Mouse (Mus musculus): ENCODE data around the gene Dusp3.
"Not testable (repeated sequence)": the region's sequence is repeated elsewhere in the genome, so short reads cannot be mapped to it uniquely, and the experiment has no call there.

Dusp3 gene

GRCm38 (mm10) chr11:102010140-102010539, 23.3 kb upstream of the Dusp3 start:
- in situ Hi-C loops (cut with MboI): no loop called here

- in situ Hi-C loops (cut with MboI): no loop called here
Measured at GRCm38 (mm10) chr11:102008954-102009637, 22.3 kb upstream of the Dusp3 start.

- in situ Hi-C loops (cut with MboI): no loop called here
Measured at GRCm38 (mm10) chr11:102008372-102008771, 21.6 kb upstream of the Dusp3 start.

- in situ Hi-C loops (cut with MboI): no loop called here
Measured at GRCm38 (mm10) chr11:102006688-102007087, 19.9 kb upstream of the Dusp3 start.

- in situ Hi-C loops (cut with MboI): no loop called here
Measured at GRCm38 (mm10) chr11:102006271-102006670, 19.5 kb upstream of the Dusp3 start.

- in situ Hi-C loops (cut with MboI): no loop called here
Measured at GRCm38 (mm10) chr11:102004251-102004650, 17.4 kb upstream of the Dusp3 start.

- in situ Hi-C loops (cut with MboI): no loop called here
Measured at GRCm38 (mm10) chr11:101999466-101999865, 12.7 kb upstream of the Dusp3 start.

GRCm38 (mm10) chr11:101998258-101998657, 11.4 kb upstream of the Dusp3 start:
- in situ Hi-C loops (cut with MboI): no loop called here

GRCm38 (mm10) chr11:101995938-101996337, 9.1 kb upstream of the Dusp3 start:
- in situ Hi-C loops (cut with MboI): no loop called here

- in situ Hi-C loops (cut with MboI): no loop called here
Measured at GRCm38 (mm10) chr11:101994100-101994499, 7.3 kb upstream of the Dusp3 start.

GRCm38 (mm10) chr11:101992411-101992810, 5.6 kb upstream of the Dusp3 start:
- in situ Hi-C loops (cut with MboI): no loop called here

- in situ Hi-C loops (cut with MboI): no loop called here
Measured at GRCm38 (mm10) chr11:101991813-101992212, 5.0 kb upstream of the Dusp3 start.

- in situ Hi-C loops (cut with MboI): no loop called here
Measured at GRCm38 (mm10) chr11:101990244-101990643, 3.4 kb upstream of the Dusp3 start.

GRCm38 (mm10) chr11:101985990-101986389, 823 bp downstream of the Dusp3 start:
- in situ Hi-C loops (cut with MboI): no loop called here

- in situ Hi-C loops (cut with MboI): not testable (repeated sequence)
Measured at GRCm38 (mm10) chr11:101985450-101985849, 1.4 kb downstream of the Dusp3 start.

GRCm38 (mm10) chr11:101984054-101985025, 2.5 kb downstream of the Dusp3 start, which contains the start of gene Cfap97d1:
Gene Cfap97d1 (plus strand): TSS chr11:101984279.
- in situ Hi-C loops (cut with MboI): no loop called here

- in situ Hi-C loops (cut with MboI): no loop called here
Measured at GRCm38 (mm10) chr11:101983431-101983921, 3.3 kb downstream of the Dusp3 start.

- in situ Hi-C loops (cut with MboI): no loop called here
Measured at GRCm38 (mm10) chr11:101982981-101983411, 3.8 kb downstream of the Dusp3 start.

- in situ Hi-C loops (cut with MboI): no loop called here
Measured at GRCm38 (mm10) chr11:101981850-101982249, 5.0 kb downstream of the Dusp3 start.

GRCm38 (mm10) chr11:101980603-101981157, 6.1 kb downstream of the Dusp3 start:
- in situ Hi-C loops (cut with MboI): no loop called here

GRCm38 (mm10) chr11:101979140-101979539, 7.7 kb downstream of the Dusp3 start:
- in situ Hi-C loops (cut with MboI): no loop called here

GRCm38 (mm10) chr11:101976949-101977348, 9.9 kb downstream of the Dusp3 start:
- in situ Hi-C loops (cut with MboI): no loop called here

All from mature B cell (primary cell).